Mouse (Mus musculus): ENCODE data around the gene Olfr826. TPM values are rescaled to one million over a fixed set of nuclear protein-coding genes. Genes with fewer than 3 reads are reported as not detected.

Olfr826 gene
- not detected in 2 replicates for polyA plus RNA-seq (2012; rRNA removed)

GRCm38 (mm10) chr10:130184086-130184485 is at the start of gene Olfr826:
Gene Olfr826 (minus strand): TSS chr10:130184186.

GRCm38 (mm10) chr10:130214303-130214702 is 30.3 kb upstream of the Olfr826 start, which contains the start of gene Olfr827:
Gene Olfr827 (minus strand): TSS chr10:130214403.

GRCm38 (mm10) chr10:130166666-130167065 is 17.3 kb downstream of the Olfr826 start, which contains the start of gene Olfr825:
Gene Olfr825 (minus strand): TSS chr10:130166766.

GRCm38 (mm10) chr10:130129900-130130299 is 54.1 kb downstream of the Olfr826 start, which contains the start of gene Olfr824:
Gene Olfr824 (minus strand): TSS chr10:130130000.

Other genes starting within 250 kb of the Olfr826 start
- not detected in 2 replicates for gene Olfr818, start 235.1 kb downstream of the Olfr826 start, polyA plus RNA-seq (2012; rRNA removed)
- not detected in 2 replicates for gene Olfr819, start 216.9 kb downstream of the Olfr826 start, polyA plus RNA-seq (2012; rRNA removed)
- gene Olfr247, start 208.0 kb downstream of the Olfr826 start, polyA plus RNA-seq (2012; rRNA removed) = not detected in 2 replicates
- gene Gm10310, start 199.1 kb downstream of the Olfr826 start, polyA plus RNA-seq (2012; rRNA removed) = not detected in 2 replicates
- not detected in 2 replicates for gene Olfr820, start 171.6 kb downstream of the Olfr826 start, polyA plus RNA-seq (2012; rRNA removed)
- gene Olfr821, start 153.8 kb downstream of the Olfr826 start, polyA plus RNA-seq (2012; rRNA removed) = not detected in 2 replicates
- not detected in 2 replicates for gene Olfr822, start 113.0 kb downstream of the Olfr826 start, polyA plus RNA-seq (2012; rRNA removed)
- gene Olfr823, start 68.8 kb downstream of the Olfr826 start, polyA plus RNA-seq (2012; rRNA removed) = not detected in 2 replicates
- 0.20 and 0.67 TPM in 2 replicates for gene Olfr824, start 54.2 kb downstream of the Olfr826 start, polyA plus RNA-seq (2012; rRNA removed)
- gene Olfr825, start 17.4 kb downstream of the Olfr826 start, polyA plus RNA-seq (2012; rRNA removed) = not detected in 2 replicates
- not detected in 2 replicates for gene Olfr827, start 30.2 kb upstream of the Olfr826 start, polyA plus RNA-seq (2012; rRNA removed)
- gene Neurod4, start 96.1 kb upstream of the Olfr826 start, polyA plus RNA-seq (2012; rRNA removed) = not detected in 2 replicates
- gene Tespa1, start 138.7 kb upstream of the Olfr826 start, polyA plus RNA-seq (2012; rRNA removed) = 0.08 and 0.09 TPM in 2 replicates
- gene Vmn2r84, start 210.1 kb upstream of the Olfr826 start, polyA plus RNA-seq (2012; rRNA removed) = not detected in 2 replicates
- not detected in 2 replicates for gene Vmn2r85, start 245.5 kb upstream of the Olfr826 start, polyA plus RNA-seq (2012; rRNA removed)